Comparison of ENCODE assay signal across 32 mouse cellular contexts in genomic region chr4:147530366-147530765, GRCm38 (mm10). TPM values are rescaled to one million over a fixed set of nuclear protein-coding genes. Genes with fewer than 3 reads are reported as not detected.
"Had no signal": no experiment of that assay in that cellular context is flagged by ENCODE, and none has a peak within 500 bp of the region (broad histone marks: within the 10 kb centered on the region; RNA-seq: fewer than 3 reads in every experiment).

No protein-coding gene starts in this region.

- ATAC-seq: lung, postnatal 0 days; midbrain, embryonic 13.5 days; midbrain, embryonic 16.5 days had no signal

- H3K9ac ChIP-seq: limb, embryonic 13.5 days; liver, embryonic 13.5 days; lung, embryonic 14.5 days; midbrain, embryonic 13.5 days; neural tube, embryonic 13.5 days; stomach, embryonic 15.5 days had no signal

- H3K36me3 ChIP-seq: limb, embryonic 10.5 days; limb, embryonic 13.5 days; liver, embryonic 13.5 days; midbrain, embryonic 10.5 days; midbrain, embryonic 13.5 days; stomach, embryonic 15.5 days had no signal

- DNase-seq: kidney, adult 2 months; kidney, postnatal 25 days; layer of hippocampus, adult 9-11 months; liver, embryonic 13.5 days; lung, embryonic 14.5 days; lung, postnatal 36 days; retina, postnatal 1 day; right cerebral cortex, postnatal 25 days; spleen, adult 18-20 months; thymus, adult 18-20 months; thymus, postnatal 36 days had no signal

- H3K27me3 ChIP-seq: limb, embryonic 13.5 days; liver, embryonic 13.5 days; megakaryocyte, embryonic 14.5 days; midbrain, embryonic 13.5 days; neural tube, embryonic 13.5 days; stomach, embryonic 15.5 days had no signal

- H3K27ac ChIP-seq: kidney, postnatal 0 days; layer of hippocampus, adult 2 months; limb, embryonic 10.5 days; limb, embryonic 13.5 days; liver, embryonic 13.5 days; midbrain, embryonic 10.5 days; midbrain, embryonic 13.5 days; neural tube, embryonic 13.5 days; stomach, embryonic 15.5 days had no signal

- H3K4me3 ChIP-seq: layer of hippocampus, adult 2 months; limb, embryonic 10.5 days; limb, embryonic 13.5 days; liver, embryonic 13.5 days; megakaryocyte, embryonic 14.5 days; midbrain, embryonic 10.5 days; midbrain, embryonic 13.5 days; myocyte; neural tube, embryonic 13.5 days; stomach, embryonic 15.5 days had no signal

- H3K4me1 ChIP-seq: limb, embryonic 10.5 days; limb, embryonic 13.5 days; liver, embryonic 13.5 days; megakaryocyte, embryonic 14.5 days; midbrain, embryonic 10.5 days; midbrain, embryonic 13.5 days; neural tube, embryonic 13.5 days; stomach, embryonic 15.5 days had no signal

- H3K4me2 ChIP-seq: limb, embryonic 13.5 days; liver, embryonic 13.5 days; lung, embryonic 14.5 days; midbrain, embryonic 13.5 days; neural tube, embryonic 13.5 days; stomach, embryonic 15.5 days had no signal

RNA-seq across cellular contexts. Expression of gene Gm16503, which starts 9.7 kb away (rescaled TPM):
- total RNA-seq: liver, adult 2 months; monocyte, adult 5-6 weeks had no signal
- polyA plus RNA-seq: large intestine, adult 2 months; liver, adult 2 months; myocyte had no signal

RNA-seq across cellular contexts. Expression of gene Zfp985, which starts 22.7 kb away (rescaled TPM):
- total RNA-seq: layer of hippocampus, adult 2 months; layer of hippocampus, postnatal 25 days; left cerebral cortex, adult 18-20 months; left cerebral cortex, postnatal 25 days; liver, adult 2 months; monocyte, adult 5-6 weeks; neutrophil, adult 5-6 weeks had no signal
- polyA plus RNA-seq: kidney, adult 2 months; large intestine, adult 2 months; liver, adult 2 months; liver, embryonic 16.5 days; testis, adult 2 months had no signal

RNA-seq across cellular contexts. Expression of gene Zfp982, which starts 38.1 kb away (rescaled TPM):
- total RNA-seq: monocyte, adult 5-6 weeks; neutrophil, adult 5-6 weeks had no signal
